Mouse (Mus musculus): ENCODE data around the gene Unc13d.
"Not testable (repeated sequence)": the region's sequence is repeated elsewhere in the genome, so short reads cannot be mapped to it uniquely, and the experiment has no call there.

Unc13d gene

DNA sequence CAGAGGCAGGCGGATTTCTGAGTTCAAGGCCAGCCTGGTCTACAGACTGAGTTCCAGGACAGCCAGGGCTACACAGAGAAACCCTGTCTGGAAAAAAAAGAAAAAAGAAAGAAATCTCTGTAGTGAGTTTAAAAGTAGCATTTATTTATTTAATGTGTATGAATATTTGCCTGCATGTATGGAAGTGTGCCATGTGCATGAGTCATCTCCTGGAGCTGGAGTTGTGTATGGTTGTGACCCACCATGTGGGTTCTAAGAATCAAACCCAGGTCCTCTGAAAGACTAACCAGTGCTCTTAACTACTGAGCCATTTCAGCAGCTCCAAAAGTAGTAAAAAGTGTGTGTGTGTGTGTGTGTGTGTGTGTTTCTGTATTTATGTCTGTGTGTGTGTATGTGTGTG is 34.5 kb downstream of the Unc13d start:
- DNase-seq (ENCODE audit: low spot score): no peak

DNA sequence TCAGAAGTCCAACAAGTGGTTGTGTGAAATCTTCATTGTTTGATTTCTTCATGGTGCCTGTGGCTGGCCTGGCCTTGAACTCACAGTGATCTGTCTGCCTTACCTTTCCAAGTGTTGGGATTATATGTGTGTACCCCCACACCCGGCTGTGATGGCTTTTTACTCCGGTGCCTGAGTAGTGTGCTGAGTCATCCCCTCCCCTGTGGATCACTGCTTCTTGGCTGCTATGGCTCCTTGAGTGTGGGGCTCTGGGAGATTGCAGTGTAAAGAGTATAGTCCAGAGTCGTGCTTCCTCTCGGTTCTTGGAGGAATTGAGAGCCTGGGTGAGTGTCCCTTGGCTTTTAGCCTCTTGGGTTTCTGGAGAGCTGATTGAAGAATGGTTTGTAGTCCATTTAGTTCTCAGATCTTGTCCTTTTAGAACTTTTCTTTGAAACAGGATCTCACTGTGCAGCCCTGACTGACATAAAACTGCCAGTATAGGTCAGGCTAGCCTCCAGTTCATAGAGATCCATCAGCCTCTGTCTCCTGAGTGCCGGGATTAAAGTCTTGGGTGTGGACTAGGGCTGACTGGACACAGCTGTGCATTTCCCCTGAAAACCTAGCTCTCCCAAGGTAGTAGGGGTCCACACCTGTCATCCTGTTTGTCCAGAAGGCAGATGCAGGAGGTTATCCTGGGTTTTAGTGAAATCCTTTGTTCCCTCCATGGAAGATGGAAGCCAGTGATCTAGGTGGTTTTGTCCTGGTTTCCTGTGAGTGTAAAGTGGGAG is 35.2 kb downstream of the Unc13d start:
- no peak for DNase-seq (ENCODE audit: low spot score)

DNA sequence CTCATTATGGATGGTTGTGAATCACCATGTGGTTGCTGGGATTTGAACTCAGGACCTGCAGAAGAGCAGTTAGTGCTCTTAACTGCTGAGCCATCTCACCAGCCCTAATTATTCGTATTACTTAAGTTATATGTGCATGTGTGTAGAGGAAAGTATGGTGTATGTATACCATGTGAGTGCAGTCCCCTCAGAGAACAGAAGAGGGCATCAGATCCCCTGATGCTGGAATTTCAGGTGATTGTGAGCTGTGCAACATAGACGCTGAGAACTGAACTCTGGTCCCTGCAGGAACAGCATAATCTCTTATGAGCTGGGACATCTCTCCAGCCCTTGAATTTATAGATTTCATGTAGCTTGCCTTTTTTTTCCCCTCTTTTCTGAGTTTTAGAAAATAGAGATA is 35.9 kb downstream of the Unc13d start:
- DNase-seq (ENCODE audit: low spot score): no peak

DNA sequence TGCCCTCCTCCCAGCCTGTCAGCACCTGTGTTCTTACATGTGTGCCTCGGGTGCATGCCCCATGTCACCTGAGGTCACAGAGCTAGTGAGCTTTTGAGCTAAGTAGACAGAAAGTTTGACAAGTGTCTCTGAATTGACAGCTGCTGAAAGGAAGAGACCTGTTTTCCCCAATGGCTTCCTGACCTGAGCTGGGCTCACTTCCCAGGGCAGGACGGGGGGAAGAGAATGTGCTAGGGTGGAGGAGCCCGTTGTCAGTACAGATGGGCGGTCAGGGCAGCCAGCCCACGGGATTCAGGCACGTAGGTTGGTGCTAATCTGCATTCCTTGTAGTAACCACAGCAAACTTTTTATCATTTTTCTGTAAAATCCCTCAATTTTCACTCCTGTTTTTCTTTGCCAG is 37.2 kb downstream of the Unc13d start:
- no peak for DNase-seq (ENCODE audit: low spot score)

DNA sequence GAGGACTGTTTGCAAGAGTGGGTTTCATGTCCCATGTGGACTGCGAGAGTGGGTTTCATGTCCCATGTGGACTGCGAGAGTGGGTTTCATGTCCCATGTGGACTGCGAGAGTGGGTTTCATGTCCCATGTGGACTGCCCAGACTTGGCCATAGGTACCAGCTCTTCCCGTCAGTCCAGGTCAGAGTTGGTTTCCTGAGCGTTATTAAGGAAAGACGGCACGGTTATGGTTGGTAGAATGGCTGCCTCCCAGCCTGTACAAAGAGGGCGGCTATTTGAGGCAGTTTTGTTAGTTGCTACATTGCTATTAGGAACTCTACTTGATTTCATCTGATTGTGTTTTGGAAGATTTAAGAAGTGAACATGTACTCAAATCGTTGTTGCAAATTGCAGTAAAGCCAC is 39.9 kb downstream of the Unc13d start:
- DNase-seq (ENCODE audit: low spot score): no peak

DNA sequence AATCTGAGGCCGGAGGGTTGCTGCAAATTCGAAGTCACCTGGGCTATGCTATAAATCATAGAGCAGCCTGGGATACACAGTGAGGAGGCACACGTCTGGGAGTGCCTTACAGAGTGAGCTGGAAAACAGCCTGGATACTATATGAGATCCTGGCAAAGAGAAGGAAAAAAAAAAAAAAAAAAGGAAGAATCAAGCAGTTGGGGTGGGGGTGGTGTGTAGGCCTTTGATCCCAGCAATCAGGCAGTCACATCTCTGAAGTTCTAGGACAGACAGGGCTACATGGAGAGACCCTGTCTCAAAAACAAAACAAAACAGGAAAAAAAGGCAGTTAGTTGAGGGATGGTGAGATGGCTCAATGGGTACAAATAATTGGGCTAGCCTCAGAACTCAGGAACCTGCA is 41.1 kb downstream of the Unc13d start:
- no peak for DNase-seq (ENCODE audit: low spot score)

DNA sequence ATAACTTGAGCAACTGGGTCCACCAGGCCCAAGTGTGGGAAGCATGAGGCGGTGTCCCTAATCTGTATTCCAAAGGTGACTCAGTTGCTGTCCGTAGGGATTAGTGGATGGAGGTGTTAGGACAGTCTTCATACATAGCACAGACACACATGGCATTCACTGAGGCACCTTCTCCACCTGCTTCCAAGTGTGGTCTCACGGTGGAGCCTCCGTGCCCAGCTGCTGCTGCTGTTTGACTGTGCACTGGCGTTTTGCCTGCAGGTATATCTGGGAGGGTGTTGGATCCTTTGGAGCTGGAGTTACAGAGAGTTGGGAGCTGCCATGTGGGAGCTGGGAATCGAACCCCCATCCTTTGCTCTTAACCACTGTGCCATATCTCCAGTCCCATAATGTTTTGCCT is 43.2 kb downstream of the Unc13d start:
- no peak for DNase-seq (ENCODE audit: low spot score)

DNA sequence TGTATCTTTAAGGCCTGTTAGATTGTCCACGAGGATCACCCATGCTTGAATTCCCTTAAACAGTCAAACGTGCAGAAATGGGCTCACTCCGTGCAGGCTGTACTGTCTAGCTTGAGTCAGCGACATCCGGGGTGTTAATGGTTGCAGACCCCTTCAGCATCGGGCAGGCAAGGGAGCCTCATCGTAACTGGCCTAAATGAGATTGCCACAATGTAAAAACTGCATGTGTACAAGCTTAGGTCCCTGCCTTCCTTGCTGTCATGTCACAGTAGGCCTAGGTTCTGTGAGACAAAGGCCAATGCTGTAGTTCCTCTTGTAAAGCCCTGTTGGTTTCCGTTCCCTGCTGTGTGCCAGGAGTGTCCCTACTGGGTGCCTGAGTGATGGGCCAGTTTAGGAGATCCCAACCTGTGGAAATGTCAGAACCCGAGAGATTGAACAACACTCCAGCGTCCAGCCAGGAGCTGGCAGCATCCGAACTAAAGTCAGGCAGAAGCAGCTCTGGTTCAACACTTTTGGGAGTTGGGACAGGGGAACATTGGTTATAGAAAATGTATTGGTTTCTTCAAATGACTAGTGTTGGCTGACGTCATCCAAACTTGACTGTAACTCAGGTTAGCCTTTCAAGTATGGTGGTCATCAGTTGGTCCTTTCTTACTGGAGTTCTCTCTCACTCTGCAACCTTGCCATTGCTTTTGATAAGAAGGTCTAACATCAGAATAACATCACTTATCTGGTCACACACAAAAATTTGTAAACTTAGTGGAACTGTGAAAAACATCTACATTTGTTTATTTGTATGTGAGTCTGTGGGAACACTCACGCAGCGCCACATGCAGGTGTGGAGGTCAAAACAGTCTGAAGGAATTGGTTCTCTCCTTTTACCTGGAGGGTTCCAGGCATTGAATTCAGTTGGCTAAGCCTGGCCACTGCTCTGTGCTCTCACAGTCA is 46.6 kb downstream of the Unc13d start:
- DNase-seq (ENCODE audit: low spot score): no peak

DNA sequence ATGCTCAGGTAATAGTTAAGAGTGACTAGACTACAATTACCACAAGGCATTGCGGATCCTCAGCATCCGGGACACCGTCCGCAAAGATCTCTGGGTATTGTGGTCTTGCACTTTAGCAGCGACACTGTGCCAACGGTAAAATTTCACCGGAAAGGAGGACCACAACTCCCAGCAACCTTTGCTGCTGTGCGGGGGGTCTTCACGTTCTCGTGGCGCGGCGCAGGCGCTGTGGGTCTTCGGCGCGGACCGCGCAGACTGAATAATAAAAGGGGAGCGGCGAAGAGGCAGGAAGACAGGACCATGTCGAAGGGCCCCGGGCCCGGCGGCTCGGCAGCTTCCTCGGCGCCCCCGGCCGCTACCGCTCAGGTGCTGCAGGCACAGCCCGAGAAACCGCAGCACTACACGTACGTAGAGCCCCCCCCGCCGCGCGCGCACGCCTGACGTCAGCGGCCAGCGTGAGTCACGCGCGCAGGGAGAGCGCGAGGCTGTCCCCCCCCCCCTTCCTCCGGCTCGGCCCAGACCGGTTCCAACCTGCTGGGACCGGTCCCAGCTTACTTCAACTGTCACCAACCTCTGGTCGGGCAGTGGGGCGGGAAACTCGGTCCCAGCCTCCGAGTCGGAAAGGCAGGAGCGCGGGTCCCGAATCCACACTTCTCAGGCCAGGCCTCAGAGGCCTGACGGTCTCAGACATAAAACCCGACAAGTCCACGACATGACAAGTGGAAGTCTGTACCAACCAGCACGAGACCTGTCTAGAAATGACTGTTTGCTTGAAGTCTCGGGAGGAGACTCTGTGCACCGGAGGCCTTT is 47.5 kb downstream of the Unc13d start, which contains the start of gene Unk:
Gene Unk (plus strand): TSS at position 235 of the 810 bp plus-strand sequence.
- DNase-seq (ENCODE audit: low spot score): peak; percentile 94

DNA sequence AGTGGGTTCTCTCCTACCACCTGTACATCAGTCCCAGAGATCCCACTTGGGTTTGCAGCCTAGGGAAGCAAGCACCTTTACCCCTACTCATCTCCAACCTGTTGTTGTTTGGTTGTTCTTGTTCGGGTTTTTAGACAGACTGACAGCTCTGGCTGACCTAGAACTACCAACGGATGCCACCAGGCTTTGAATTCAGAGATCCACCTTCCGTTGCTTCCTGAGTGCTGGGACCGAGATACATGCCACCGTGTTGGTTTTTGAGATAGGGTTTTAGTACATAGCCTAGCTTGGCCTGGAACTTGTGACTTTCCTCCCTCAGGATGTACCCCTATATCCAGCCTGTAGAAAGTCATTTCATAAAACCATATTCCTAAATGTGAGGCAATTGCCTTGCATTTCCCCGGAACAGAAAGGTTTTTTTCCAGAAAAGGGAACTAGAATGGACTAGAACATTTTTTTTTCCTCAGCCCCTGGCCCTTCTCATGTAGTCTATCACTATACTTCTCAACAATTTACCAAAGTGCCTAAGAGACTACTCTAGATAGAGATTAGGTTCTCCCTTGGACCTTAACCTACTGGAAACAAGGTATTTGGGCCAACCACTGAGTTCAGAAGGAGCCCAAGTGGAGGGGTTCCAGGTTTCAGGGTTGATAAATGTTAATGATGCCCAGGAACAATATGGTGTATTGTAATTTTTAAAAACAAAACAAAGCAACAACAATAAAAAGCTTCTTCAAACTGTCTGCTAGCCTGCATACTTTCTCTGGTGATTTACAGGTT is 48.5 kb downstream of the Unc13d start:
- no peak for DNase-seq (ENCODE audit: low spot score)

DNA sequence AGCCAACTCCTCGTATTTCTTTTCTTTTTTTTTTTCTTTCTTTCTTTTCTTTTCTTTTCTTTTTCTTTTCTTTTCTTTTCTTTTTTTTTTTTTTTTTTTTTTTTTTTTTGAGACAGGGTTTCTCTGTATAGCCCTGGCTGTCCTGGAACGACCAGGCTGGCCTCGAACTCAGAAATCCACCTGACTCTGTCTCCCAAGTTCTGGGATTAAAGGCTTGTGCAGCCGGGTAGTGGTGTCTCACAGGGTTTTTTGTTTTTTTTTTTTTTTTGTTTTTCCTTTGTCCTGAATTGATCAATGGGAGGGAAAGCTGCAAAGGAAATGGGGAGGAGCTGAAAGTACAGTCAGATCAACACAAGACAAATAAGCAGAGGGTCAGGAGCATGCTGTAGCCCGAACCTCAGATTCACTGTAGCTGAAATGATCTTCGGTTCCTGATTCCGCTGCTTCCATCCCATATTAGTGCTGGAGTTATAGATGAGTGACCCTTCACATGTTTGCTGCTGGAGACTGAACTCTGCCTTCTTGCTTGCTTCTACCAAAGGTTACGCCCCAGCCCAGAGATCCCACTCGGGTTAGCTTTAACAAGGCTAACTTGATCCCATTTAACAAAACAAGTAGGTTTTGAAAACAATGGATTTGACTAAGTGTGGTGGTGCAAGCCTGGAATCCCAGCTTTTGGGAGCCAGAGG is 49.4 kb downstream of the Unc13d start:
- no peak for DNase-seq (ENCODE audit: low spot score)

DNA sequence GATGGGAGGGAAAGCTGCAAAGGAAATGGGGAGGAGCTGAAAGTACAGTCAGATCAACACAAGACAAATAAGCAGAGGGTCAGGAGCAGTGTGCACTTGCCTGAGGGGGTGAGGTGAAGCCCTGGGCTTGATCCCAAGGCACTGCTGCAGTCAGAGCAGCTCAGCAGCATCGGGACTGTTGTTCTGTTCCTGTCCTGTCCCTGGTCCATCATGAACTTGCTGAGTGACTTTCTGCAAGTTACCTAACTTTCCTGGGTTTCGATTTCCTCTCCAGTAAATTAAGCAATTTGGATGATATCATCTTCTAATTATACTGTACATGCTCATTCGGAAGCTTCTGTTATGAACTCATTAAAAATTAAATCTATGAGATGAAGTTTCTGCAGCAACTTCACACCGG is 50.0 kb downstream of the Unc13d start, which contains the start of gene H3f3b:
Gene H3f3b (minus strand): TSS at position 207 of the 400 bp plus-strand sequence.
- no peak for DNase-seq (ENCODE audit: low spot score)

DNA sequence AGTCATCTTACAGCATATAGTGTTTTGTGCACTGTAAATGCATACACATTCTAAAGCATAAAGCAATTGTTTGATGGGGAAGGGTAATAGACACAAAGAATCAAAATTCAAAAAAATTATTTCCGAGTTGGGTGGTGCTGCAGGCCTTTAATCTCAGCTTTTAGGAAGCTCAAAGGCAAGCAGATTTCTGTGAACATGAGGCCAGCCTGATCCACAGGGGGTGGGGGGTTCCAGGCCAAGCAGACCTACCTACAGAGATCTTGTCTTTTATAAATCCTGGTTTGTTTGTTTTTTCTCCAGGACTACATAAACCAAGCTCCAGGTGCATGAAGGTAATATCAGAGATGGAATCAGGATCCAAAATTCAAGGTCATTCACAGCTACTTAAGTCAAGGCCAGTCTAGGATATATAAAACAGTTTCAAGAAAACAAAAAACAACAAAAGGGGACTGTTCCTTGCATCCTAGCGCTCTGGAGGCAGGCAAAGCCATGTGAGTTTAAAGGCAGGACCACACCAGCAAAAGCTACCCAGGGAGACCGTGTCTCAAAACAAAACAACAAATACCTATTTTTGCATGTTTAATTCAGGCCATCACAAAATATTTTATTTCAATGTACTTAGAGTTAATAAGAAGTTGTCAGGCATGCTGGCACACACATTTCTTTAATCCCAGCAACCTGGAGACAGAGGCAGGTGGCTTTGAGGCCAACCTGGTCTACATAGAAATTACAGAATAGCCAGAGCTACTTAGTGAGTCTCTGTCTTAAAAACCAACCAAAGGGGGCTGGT is 52.5 kb downstream of the Unc13d start:
- DNase-seq (ENCODE audit: low spot score): no peak

DNA sequence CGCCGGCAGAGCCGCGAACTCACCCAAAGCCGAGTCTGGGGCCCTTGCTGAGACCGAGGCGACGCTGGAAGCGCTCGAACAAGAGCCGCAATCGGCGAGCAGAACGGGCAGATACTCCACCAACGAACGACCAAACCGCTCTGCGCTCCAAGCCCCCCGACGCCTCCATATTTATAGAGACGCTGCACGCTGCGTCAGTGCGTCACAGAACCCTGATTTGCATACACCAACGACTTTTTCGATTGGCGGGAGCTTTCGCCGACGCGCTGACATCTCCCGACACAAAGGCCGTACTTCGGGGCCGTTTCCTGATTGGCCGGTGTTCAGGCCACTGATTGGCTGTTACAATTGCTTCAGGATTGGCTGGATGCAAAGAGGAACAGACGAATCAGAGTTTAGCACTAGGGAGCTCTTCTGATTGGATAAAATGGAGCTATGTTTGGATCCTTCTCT is 53.4 kb downstream of the Unc13d start:
- DNase-seq (ENCODE audit: low spot score): peak; percentile 97

DNA sequence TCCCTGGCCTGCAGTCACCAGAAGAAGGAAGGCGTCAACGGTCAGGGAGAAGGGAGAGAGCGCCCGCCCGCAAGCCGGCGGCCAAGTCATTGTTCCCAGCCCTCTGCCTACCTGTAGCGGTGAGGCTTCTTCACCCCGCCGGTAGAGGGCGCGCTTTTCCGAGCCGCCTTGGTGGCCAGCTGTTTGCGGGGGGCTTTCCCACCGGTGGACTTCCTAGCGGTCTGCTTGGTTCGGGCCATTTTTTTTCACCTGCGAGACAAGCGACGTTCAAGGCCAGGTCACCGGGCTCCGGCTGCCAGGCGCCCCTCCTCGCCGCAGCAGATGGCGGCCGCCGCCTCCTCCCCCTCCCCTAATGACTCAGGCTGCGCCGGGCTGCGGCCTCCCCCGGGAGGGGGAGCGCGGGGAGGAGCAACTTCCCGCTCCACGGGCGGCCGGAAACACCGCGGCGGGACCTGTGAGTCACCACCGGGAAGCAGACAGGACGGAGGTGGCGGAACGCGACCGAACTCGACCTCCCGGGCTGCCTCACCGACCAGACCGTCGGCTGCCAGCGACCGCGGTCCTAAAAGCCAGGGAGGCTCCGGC is 53.9 kb downstream of the Unc13d start:
- peak; percentile 68 for DNase-seq (ENCODE audit: low spot score)

DNA sequence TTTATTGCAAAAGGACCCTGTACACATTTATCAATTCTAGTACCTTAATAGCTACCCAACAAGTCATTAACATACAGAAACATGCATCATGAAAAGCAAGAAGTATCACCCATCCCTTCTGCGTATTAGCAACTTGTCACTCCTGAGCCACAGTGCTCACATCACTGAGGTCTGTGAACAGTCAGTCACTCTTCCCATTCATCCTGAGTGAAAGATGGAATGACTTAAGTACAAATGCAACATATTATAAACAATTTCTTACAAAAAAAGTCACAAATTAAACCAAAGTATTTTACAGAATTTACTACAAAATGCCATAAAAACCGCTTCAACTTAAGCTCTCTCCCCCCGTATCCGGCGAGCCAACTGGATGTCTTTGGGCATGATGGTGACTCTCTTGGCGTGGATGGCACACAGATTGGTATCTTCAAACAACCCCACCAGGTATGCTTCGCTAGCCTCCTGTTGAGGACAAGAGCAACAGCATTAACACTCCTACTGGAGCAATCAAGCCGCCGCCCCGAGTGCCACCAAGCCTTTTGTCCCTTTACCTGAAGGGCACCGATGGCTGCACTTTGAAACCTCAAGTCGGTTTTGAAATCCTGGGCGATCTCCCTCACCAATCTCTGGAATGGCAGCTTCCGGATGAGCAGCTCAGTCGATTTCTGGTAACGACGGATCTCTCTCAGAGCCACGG is 54.5 kb downstream of the Unc13d start:
- DNase-seq (ENCODE audit: low spot score): not testable (repeated sequence)

DNA sequence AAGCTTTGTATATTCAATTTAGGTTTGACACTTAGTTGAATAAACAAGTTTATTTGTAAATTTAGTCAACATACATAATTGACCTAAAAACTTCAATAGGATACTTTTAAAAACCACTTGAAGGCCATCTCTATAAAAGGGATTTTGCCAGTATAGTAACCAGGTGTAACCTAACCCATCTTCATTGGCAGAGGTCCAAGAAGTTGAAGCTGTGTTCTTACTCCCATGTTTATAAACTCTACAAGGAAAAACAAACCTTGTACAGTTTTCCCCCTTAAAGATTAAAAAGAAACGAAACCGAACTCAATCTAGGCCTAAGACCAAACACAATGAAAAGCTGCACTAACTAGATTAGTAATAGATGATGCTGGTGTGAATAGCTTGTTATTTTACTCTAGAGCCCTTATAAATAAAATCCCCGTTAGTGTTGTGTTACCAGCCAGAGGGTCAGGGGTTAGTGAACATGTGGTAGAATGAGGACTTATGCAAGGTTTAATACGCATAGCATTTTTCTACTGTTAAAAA is 55.4 kb downstream of the Unc13d start:
- DNase-seq (ENCODE audit: low spot score): no peak
